Mouse (Mus musculus): Measurements from ENCODE around the gene Ccdc78. TPM values are rescaled to one million over a fixed set of nuclear protein-coding genes. Genes with fewer than 3 reads are reported as not detected.

Gene Ccdc78
- polyA plus RNA-seq, 1 experiment from 2014 or later, result 0.16 TPM

DNA sequence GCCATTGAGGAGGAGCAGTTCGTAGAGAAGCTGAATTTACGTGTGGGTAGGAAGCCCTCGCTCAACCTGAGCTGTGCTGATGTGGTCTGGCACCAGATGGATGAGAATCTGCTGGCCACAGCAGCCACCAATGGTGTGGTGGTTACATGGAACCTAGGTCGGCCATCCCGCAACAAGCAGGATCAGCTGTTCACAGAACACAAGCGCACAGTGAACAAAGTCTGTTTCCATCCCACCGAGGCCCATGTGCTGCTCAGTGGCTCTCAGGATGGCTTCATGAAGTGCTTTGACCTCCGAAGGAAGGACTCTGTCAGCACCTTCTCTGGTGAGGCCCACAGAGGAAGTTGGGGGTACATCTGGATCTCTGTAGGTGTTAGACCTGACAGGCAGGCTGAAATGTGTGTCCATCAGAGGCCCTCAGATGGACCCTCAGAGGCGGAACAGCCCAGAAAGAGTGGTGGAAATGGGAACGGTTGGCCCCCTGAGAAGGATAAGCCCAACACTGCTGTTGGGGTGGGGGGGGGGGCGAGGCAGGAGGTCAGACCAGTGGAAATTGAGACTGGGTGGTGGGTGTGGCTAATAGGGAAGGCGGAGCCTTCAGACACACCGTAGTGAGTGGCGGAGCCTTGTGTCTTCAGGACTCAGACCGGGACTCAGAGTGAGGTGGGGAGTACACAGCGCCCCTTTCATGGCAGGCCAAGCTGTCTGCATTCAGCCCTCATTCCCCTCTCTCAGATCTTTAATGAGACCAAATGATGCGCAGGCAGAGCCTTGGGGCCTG lies 38.2 kb downstream of the Ccdc78 start:
- H3K4me1 ChIP-seq (ENCODE audit: insufficient read depth, low read length), result peaks cover 25% of the 10 kb centered on the region
- peak overlapping the region; percentile 75 for H3K4me3 ChIP-seq (ENCODE audit: low read length)
- peaks cover 16% of the 10 kb centered on the region for H3K27me3 ChIP-seq (ENCODE audit: insufficient read depth, low read length)
- H3K9me3 ChIP-seq (ENCODE audit: low read length), result no peaks in the 10 kb centered on the region
- no peak for ATAC-seq (ENCODE audit: low FRiP score, low TSS enrichment)
- 70% methylated on average over 16 of the region's 17 CpGs for WGBS
- H3K9ac ChIP-seq (replicated peaks; ENCODE audit: low read length), result peak overlapping the region; percentile 86
- H3K4me2 ChIP-seq (replicated peaks; ENCODE audit: low read depth, low read length), result peak overlapping the region; percentile 98
- H3K36me3 ChIP-seq (ENCODE audit: insufficient read depth, low read length), result peaks cover 15% of the 10 kb centered on the region
- H3K27ac ChIP-seq (ENCODE audit: low read length), result no peak overlapping the region

DNA sequence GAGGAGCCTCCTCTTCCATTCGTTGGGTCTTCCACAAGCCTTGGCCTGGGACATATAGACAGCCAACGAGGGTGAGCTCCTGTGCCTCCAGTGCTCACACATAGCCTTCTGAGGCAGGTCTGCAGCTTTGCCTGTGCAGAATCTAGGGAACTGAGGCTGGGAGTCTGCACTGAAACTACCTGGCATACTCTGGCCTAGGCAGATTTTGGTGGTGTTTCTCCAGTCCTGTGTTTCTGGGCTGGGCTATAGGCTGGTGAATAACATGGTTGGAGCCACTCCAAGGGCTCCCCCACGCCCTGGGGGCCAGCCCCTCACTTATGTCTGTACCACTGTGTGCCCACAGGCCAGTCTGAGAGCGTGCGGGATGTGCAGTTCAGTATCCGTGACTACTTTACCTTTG lies 38.9 kb downstream of the Ccdc78 start:
- Histone ChIP-seq H3K27me3 (ENCODE audit: insufficient read depth, low read length) (peaks cover 8% of the 10 kb centered on the region), H3K9ac (replicated peaks; ENCODE audit: low read length) (no peak overlapping the region), H3K27ac (ENCODE audit: low read length) (no peak overlapping the region), H3K4me2 (replicated peaks; ENCODE audit: low read depth, low read length) (no peak overlapping the region), H3K4me1 (ENCODE audit: insufficient read depth, low read length) (peaks cover 32% of the 10 kb centered on the region), H3K36me3 (ENCODE audit: insufficient read depth, low read length) (peaks cover 17% of the 10 kb centered on the region), H3K4me3 (ENCODE audit: low read length) (no peak overlapping the region), H3K9me3 (ENCODE audit: low read length) (no peaks in the 10 kb centered on the region)
- no peak for ATAC-seq (ENCODE audit: low FRiP score, low TSS enrichment)
- 89% methylated on average over 6 of the region's 6 CpGs for WGBS

DNA sequence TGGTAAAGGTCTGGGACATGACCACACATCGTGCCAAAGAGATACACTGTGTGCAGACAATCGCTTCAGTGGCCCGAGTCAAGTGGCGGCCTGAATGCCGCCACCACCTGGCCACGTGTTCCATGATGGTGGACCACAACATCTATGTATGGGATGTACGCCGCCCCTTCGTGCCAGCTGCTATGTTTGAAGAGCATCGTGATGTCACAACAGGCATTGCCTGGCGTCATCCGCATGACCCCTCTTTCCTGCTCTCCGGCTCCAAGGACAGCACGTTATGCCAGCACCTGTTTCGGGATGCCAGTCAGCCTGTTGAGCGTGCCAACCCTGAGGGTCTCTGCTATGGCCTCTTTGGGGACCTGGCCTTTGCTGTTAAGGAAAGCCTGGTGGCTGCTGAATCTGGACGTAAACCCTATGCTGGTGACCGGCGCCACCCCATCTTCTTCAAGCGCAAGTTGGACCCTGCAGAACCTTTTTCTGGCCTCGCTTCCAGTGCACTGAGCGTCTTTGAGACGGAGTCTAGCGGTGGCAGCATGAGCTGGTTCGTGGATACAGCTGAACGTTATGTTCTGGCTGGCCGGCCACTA lies 39.7 kb downstream of the Ccdc78 start:
- no peak overlapping the region for H3K4me2 ChIP-seq (replicated peaks; ENCODE audit: low read depth, low read length)
- no peak overlapping the region for H3K4me3 ChIP-seq (ENCODE audit: low read length)
- ATAC-seq (ENCODE audit: low FRiP score, low TSS enrichment), result no peak
- H3K9ac ChIP-seq (replicated peaks; ENCODE audit: low read length), result no peak overlapping the region
- H3K27me3 ChIP-seq (ENCODE audit: insufficient read depth, low read length), result peaks cover 5% of the 10 kb centered on the region; the same call in 1 of the 2 replicates
- H3K9me3 ChIP-seq (ENCODE audit: low read length), result no peaks in the 10 kb centered on the region
- no peak overlapping the region for H3K27ac ChIP-seq (ENCODE audit: low read length)
- 95% methylated on average over 27 of the region's 27 CpGs for WGBS
- peaks cover 40% of the 10 kb centered on the region for H3K4me1 ChIP-seq (ENCODE audit: insufficient read depth, low read length)
- H3K36me3 ChIP-seq (ENCODE audit: insufficient read depth, low read length), result peaks cover 25% of the 10 kb centered on the region

DNA sequence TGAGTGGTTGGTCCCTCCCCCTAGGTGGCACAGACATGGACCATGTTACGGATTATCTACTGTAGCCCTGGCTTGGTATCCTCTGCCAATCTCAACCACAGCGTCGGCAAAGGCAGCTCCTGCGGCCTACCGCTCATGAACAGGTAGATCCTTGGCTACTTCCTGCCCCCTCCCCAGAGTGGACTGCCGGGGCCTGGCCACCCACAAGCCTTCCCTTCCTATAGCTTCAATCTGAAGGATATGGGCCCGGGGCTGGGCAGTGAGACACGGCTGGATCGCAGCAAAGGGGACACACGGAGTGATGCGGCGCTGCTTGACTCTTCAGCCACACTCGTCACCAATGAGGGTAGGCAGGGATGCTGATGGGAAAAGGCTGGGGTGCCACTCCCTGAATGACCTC lies 40.6 kb downstream of the Ccdc78 start:
- no peak for ATAC-seq (ENCODE audit: low FRiP score, low TSS enrichment)
- H3K27me3 ChIP-seq (ENCODE audit: insufficient read depth, low read length), result peaks cover under 1% of the 10 kb centered on the region; the same call in 1 of the 2 replicates
- no peaks in the 10 kb centered on the region for H3K9me3 ChIP-seq (ENCODE audit: low read length)
- WGBS, result 95% methylated on average over 13 of the region's 13 CpGs
- no peak overlapping the region for H3K9ac ChIP-seq (replicated peaks; ENCODE audit: low read length)
- peaks cover 49% of the 10 kb centered on the region for H3K4me1 ChIP-seq (ENCODE audit: insufficient read depth, low read length)
- no peak overlapping the region for H3K27ac ChIP-seq (ENCODE audit: low read length)
- peaks cover 30% of the 10 kb centered on the region for H3K36me3 ChIP-seq (ENCODE audit: insufficient read depth, low read length)
- H3K4me3 ChIP-seq (ENCODE audit: low read length), result no peak overlapping the region
- H3K4me2 ChIP-seq (replicated peaks; ENCODE audit: low read depth, low read length), result no peak overlapping the region

DNA sequence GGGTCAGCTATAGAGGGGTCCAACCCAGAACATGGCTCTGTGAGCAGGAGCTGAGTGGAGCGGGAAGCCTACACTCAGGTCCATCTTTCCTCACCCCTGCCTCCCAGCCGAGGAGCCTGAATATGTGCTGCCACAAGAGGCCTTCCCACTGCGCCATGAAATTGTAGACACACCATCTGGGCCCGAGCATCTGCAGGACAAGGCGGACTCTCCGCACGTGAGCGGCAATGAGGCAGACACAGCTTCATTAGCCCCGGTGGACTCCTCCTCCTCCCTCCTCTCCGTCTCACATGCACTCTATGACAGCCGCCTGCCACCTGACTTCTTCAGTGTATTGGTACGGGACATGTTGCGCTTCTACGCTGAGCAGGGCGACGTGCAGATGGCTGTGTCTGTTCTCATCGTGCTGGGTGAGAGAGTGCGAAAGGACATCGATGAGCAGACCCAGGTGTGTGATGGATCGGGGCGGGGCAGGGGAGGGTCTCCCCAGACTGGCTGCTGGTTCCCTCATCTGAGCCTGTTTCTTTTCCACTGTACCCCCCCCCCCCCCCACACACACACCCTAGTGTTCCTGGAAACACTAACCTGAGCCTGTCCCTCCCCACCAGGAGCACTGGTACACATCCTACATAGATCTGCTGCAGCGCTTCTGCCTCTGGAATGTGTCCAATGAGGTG lies 41.3 kb downstream of the Ccdc78 start:
- Histone ChIP-seq H3K27me3 (ENCODE audit: insufficient read depth, low read length) (no peaks in the 10 kb centered on the region), H3K4me1 (ENCODE audit: insufficient read depth, low read length) (peaks cover 51% of the 10 kb centered on the region), H3K4me2 (replicated peaks; ENCODE audit: low read depth, low read length) (no peak overlapping the region), H3K9ac (replicated peaks; ENCODE audit: low read length) (no peak overlapping the region), H3K36me3 (ENCODE audit: insufficient read depth, low read length) (peaks cover 30% of the 10 kb centered on the region), H3K4me3 (ENCODE audit: low read length) (no peak overlapping the region; the same call in 1 of the 2 replicates), H3K27ac (ENCODE audit: low read length) (peak overlapping the region; percentile 86; the same call in 1 of the 2 replicates), H3K9me3 (ENCODE audit: low read length) (no peaks in the 10 kb centered on the region)
- ATAC-seq (ENCODE audit: low FRiP score, low TSS enrichment), result no peak
- WGBS, result 86% methylated on average over 22 of the region's 22 CpGs

DNA sequence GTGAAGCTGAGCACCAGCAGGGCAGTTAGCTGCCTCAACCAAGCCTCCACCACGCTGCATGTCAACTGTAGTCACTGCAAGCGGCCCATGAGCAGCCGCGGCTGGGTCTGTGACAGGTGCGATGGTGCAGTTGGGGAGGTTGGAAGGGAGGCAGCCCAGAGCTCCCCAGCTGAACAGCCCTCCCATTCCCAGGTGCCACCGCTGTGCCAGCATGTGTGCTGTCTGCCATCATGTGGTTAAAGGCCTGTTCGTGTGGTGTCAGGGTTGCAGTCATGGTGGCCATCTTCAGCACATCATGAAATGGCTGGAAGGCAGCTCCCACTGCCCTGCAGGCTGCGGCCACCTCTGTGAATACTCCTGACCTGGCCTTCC lies 41.8 kb downstream of the Ccdc78 start:
- H3K4me2 ChIP-seq (replicated peaks; ENCODE audit: low read depth, low read length), result peak overlapping the region; percentile 64
- H3K4me1 ChIP-seq (ENCODE audit: insufficient read depth, low read length), result peaks cover 51% of the 10 kb centered on the region
- 84% methylated on average over 8 of the region's 8 CpGs for WGBS
- H3K27ac ChIP-seq (ENCODE audit: low read length), result peak overlapping the region; percentile 86
- no peaks in the 10 kb centered on the region for H3K9me3 ChIP-seq (ENCODE audit: low read length)
- H3K36me3 ChIP-seq (ENCODE audit: insufficient read depth, low read length), result peaks cover 30% of the 10 kb centered on the region
- H3K4me3 ChIP-seq (ENCODE audit: low read length), result peak overlapping the region; percentile 58
- no peak for ATAC-seq (ENCODE audit: low FRiP score, low TSS enrichment)
- H3K27me3 ChIP-seq (ENCODE audit: insufficient read depth, low read length), result no peaks in the 10 kb centered on the region
- peak overlapping the region; percentile 75 for H3K9ac ChIP-seq (replicated peaks; ENCODE audit: low read length)

DNA sequence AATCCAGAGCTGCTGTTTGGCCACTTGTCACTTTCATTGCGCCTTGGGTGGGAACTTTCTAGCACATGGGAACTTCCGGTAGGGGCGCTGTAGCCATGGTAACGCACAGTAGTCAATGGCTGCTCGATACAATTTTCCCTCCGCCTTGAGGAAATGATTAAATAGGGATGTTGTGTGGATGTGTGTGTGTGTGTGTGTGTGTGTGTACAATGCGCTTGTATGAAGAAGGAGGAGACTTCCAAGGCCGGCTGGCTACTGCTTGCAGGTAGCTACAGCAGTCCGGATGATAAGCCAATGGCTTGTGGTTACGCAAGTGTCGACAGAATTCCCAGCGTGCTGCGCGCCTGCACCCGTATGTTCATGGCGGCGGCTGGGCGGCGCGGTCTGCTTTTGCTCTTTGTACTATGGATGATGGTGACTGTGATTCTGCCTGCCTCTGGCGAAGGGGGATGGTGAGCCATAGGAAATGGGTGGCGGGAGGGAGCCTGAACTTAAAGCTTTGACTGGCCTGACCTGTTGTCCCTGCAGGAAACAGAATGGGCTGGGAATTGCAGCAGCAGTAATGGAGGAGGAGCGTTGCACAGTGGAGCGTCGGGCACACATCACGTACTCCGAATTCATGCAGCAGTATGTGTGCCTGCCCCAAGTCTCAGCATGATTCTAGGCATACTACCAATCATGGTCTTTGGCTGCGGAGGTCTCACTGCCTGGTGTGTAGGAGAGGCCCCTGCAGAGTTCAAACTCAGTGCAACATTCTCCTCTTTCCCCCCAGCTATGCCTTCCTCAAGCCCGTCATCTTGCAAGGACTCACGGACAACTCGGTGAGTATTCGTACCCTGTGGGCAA lies 42.6 kb downstream of the Ccdc78 start, which contains the start of gene Jmjd8:
Gene Jmjd8 (plus strand): TSS at position 156 of the 846 bp plus-strand sequence.
- Histone ChIP-seq H3K9ac (replicated peaks; ENCODE audit: low read length) (peak within 1 kb of the TSS; percentile 75), H3K4me3 (ENCODE audit: low read length) (peak within 1 kb of the TSS; percentile 58), H3K36me3 (ENCODE audit: insufficient read depth, low read length) (peaks cover 30% of the 10 kb centered on the region), H3K27ac (ENCODE audit: low read length) (peak within 1 kb of the TSS; percentile 86), H3K9me3 (ENCODE audit: low read length) (no peaks in the 10 kb centered on the region), H3K4me2 (replicated peaks; ENCODE audit: low read depth, low read length) (peak within 1 kb of the TSS; percentile 64), H3K4me1 (ENCODE audit: insufficient read depth, low read length) (peaks cover 50% of the 10 kb centered on the region), H3K27me3 (ENCODE audit: insufficient read depth, low read length) (no peaks in the 10 kb centered on the region)
- ATAC-seq (ENCODE audit: low FRiP score, low TSS enrichment), result peak; percentile 24; the same call in 1 of the 2 replicates
- 0% methylated on average over 32 of the region's 32 CpGs for WGBS

DNA sequence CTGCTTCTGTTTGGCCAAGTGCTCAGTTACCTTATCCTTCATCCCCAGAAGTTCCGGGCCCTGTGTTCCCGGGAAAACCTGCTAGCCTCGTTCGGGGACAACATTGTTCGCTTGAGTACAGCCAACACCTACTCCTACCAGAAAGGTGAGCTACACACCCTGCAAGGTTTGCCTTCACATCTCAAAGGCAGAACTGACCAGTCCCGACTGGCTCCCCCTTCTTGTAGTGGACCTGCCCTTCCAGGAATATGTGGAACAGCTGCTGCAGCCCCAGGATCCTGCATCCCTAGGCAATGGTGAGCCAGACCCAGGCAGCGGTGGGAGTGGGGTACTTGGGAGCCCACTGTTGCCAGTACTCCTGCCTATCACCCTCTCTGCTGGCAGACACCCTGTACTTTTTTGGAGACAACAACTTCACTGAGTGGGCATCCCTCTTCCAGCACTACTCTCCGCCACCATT lies 43.2 kb downstream of the Ccdc78 start:
- peaks cover 30% of the 10 kb centered on the region for H3K36me3 ChIP-seq (ENCODE audit: insufficient read depth, low read length)
- ATAC-seq (ENCODE audit: low FRiP score, low TSS enrichment), result no peak
- H3K9ac ChIP-seq (replicated peaks; ENCODE audit: low read length), result peak overlapping the region; percentile 75
- no peaks in the 10 kb centered on the region for H3K9me3 ChIP-seq (ENCODE audit: low read length)
- H3K27me3 ChIP-seq (ENCODE audit: insufficient read depth, low read length), result no peaks in the 10 kb centered on the region
- WGBS, result 33% methylated on average over 8 of the region's 8 CpGs
- peak overlapping the region; percentile 58 for H3K4me3 ChIP-seq (ENCODE audit: low read length)
- H3K4me1 ChIP-seq (ENCODE audit: insufficient read depth, low read length), result peaks cover 50% of the 10 kb centered on the region
- H3K27ac ChIP-seq (ENCODE audit: low read length), result peak overlapping the region; percentile 86
- peak overlapping the region; percentile 64 for H3K4me2 ChIP-seq (replicated peaks; ENCODE audit: low read depth, low read length)

DNA sequence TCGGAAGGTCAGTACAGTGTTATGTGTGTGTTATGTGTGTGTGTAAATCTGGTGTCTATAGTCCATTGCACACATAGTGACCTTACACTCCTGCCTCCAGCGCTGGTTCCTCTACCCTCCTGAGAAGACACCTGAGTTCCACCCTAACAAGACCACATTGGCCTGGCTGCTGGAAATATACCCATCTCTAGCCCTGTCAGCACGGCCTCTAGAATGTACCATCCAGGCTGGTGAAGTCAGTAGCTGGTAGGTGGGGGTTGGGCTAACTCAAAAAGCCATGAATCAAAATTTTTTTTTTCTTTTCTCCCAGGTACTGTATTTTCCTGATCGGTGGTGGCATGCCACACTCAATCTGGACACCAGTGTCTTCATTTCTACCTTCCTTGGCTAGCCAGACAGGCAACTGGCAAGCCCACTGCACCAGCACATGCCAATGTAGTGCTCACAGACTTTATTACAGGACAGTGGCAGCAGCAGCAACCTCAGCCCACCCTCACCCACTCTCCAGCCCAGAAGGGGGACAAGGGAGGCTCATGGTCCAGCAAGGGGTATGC lies 43.9 kb downstream of the Ccdc78 start:
- no peaks in the 10 kb centered on the region for H3K9me3 ChIP-seq (ENCODE audit: low read length)
- no peak overlapping the region for H3K4me3 ChIP-seq (ENCODE audit: low read length)
- ATAC-seq (ENCODE audit: low FRiP score, low TSS enrichment), result no peak
- H3K4me2 ChIP-seq (replicated peaks; ENCODE audit: low read depth, low read length), result peak overlapping the region; percentile 64
- 78% methylated on average over 4 of the region's 4 CpGs for WGBS
- no peak overlapping the region for H3K9ac ChIP-seq (replicated peaks; ENCODE audit: low read length)
- H3K27ac ChIP-seq (ENCODE audit: low read length), result no peak overlapping the region
- no peaks in the 10 kb centered on the region for H3K27me3 ChIP-seq (ENCODE audit: insufficient read depth, low read length)
- H3K36me3 ChIP-seq (ENCODE audit: insufficient read depth, low read length), result peaks cover 30% of the 10 kb centered on the region
- peaks cover 50% of the 10 kb centered on the region for H3K4me1 ChIP-seq (ENCODE audit: insufficient read depth, low read length)

Measured in kidney, embryonic 16.5 days (tissue).